Mouse (Mus musculus) small intestine, adult 2 months (tissue): ENCODE measurements around the gene Cadps. TPM values are rescaled to one million over a fixed set of nuclear protein-coding genes. Genes with fewer than 3 reads are reported as not detected.
A peak's percentile ranks its signal among the peaks of the same experiment; 100 is the strongest.

ENCODE experiments used
- H3K27ac ChIP-seq: fragments of 200-500 bp; 2 replicates; pipeline ENCODE4 v1.5.1; 2012; ENCODE audit warnings: low read depth, low read length, control low read depth, inconsistent platforms; ENCODE audit not compliant: insufficient read depth
- H3K27me3 ChIP-seq: fragments of 200-500 bp; 2 replicates; pipeline ENCODE4 v1.6.1; 2012; ENCODE audit warnings: mild to moderate bottlenecking, moderate library complexity, low read length, inconsistent platforms; ENCODE audit not compliant: control insufficient read depth, insufficient read depth
- H3K36me3 ChIP-seq: fragments of 200-500 bp; 2 replicates; pipeline ENCODE4 v1.6.1; 2012; ENCODE audit warnings: mild to moderate bottlenecking, low read length, control low read depth, inconsistent platforms; ENCODE audit not compliant: control insufficient read depth, insufficient read depth
- H3K4me1 ChIP-seq: fragments of 200-500 bp; 2 replicates; pipeline ENCODE4 v1.6.1; 2012; ENCODE audit warnings: low read length, inconsistent platforms, mixed read lengths; ENCODE audit not compliant: control insufficient read depth, insufficient read depth, insufficient read length
- H3K4me3 ChIP-seq: fragments of 200-500 bp; 2 replicates; pipeline ENCODE4 v1.5.1; 2012; ENCODE audit warnings: low read depth, mild to moderate bottlenecking, control low read depth, inconsistent platforms, low read length, moderate library complexity
- CTCF ChIP-seq: fragments of 200-500 bp; IDR thresholded peaks from 2 replicates; pipeline ENCODE4 v1.5.1; 2012; ENCODE audit warnings: low read depth, mild to moderate bottlenecking, control low read depth, inconsistent platforms, low read length, moderate library complexity, mixed read lengths; ENCODE audit not compliant: insufficient replicate concordance, insufficient read length; ENCODE audit errors: extremely low read depth
- POLR2A ChIP-seq: fragments of 200-500 bp; IDR thresholded peaks from 2 replicates; pipeline ENCODE4 v1.6.1; 2012; ENCODE audit warnings: low read depth, mild to moderate bottlenecking, control low read depth, inconsistent platforms, low read length, moderate library complexity
- WGBS: fragments of 180-500 bp; shearing (Covaris S2); methylation state at CpG from one replicate; pipeline ENCODE4 v1.1.7; 2018; 5-methylcytosine and 5-hydroxymethylcytosine counted together
- polyA plus RNA-seq: library from polyadenylated mRNA; depleted of rRNA; stranded (reverse); fragments of >200 nt; gene quantifications from 2 replicates; pipeline ENCODE4 v1.2.3, GENCODE M21; 2012

Gene Cadps
- polyA plus RNA-seq, 1 experiment = 0.41 TPM

DNA sequence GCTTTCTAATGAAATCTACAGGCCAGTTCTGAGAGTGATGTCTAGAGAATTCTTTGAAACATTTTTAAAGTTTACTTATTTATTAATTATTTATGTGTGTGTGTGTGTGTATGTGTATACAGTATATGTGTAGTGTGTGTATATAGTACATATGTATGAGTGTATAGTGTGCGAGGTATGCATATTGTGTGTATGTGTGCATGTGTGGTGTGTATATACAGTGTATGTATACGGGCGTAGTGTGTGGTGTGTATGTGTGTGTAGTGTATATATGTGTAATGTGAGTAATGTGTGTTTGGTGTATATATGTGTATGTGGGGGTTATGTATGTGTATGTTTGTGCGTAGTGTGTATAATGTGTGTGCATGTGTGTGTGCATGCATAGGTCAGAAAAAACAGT lies 275.4 kb downstream of the Cadps start:
- no peak overlapping the region for H3K4me3 ChIP-seq
- H3K36me3 ChIP-seq = no peaks in the 10 kb centered on the region
- no peaks in the 10 kb centered on the region for H3K27me3 ChIP-seq
- H3K4me1 ChIP-seq = no peaks in the 10 kb centered on the region
- 94% methylated on average over 4 of the region's 4 CpGs for WGBS
- TF ChIP-seq POLR2A (no peak), CTCF (no peak)
- no peak overlapping the region for H3K27ac ChIP-seq

DNA sequence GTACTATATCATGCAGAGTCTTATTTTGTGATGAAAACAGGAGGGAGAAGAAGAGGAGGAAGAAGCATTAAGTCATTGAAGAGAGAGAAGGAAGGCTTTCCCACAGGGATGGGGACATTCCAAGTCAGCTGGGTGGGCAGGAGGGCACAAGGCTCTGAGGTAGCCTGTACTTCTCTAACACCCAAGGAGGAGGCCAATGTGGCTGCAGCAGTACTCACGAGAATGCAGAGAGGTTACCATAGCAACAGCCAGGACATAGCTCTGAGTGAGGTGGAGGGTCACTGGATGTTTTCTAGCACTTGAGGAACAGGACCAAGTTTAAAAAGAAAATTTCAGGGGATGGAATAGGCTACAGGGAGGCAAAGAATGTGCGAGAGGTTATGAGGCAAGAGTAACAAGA lies 281.1 kb downstream of the Cadps start:
- WGBS = 50% methylated on average over 2 of the region's 2 CpGs
- no peak overlapping the region for H3K27ac ChIP-seq
- TF ChIP-seq CTCF = no peak
- TF ChIP-seq POLR2A = no peak
- H3K4me3 ChIP-seq = no peak overlapping the region
- H3K4me1 ChIP-seq = no peaks in the 10 kb centered on the region
- H3K36me3 ChIP-seq = no peaks in the 10 kb centered on the region
- no peaks in the 10 kb centered on the region for H3K27me3 ChIP-seq

DNA sequence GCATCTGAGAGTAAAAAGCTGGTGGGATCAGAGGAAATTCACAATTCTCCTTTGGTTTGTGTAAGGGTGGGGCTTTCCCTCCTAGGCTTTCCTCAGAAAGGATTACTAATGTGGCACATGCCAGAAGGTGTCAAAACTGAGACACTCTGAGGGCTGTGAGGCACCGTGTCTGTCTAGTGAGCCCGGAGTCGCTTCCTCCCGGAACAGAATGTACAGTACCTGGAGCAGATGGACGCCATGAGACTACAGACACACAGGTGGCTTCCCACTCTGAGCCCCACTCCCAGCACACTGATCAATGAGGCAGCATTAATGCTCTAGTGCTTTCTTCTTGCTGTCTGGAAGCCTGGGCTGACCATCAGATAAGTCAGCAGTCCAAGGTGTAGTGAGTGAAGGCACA lies 283.8 kb downstream of the Cadps start:
- Histone ChIP-seq H3K4me3 (no peak overlapping the region), H3K36me3 (no peaks in the 10 kb centered on the region), H3K27me3 (no peaks in the 10 kb centered on the region), H3K27ac (no peak overlapping the region), H3K4me1 (no peaks in the 10 kb centered on the region)
- TF ChIP-seq CTCF = no peak
- TF ChIP-seq POLR2A = no peak
- WGBS = 85% methylated on average over 5 of the region's 5 CpGs

DNA sequence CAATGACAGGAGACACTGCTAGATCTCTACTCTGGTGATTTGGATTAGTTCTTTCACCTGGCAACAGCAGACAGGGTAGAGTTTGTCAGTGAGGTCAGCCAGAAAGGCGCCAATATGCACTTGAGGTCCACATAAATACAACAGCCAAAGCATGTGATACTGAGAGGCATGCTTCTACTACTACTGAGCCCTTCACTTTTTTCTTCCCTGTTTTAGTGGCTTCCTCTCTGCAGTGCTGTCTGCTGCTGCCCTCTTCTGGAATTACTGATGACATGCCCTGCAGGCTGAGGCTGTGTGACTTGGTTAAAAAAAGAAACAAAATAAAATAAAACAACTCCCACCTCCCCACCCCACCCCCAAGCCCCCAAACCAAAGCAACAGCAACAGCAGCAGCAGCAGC lies 291.8 kb downstream of the Cadps start:
- H3K4me1 ChIP-seq = no peaks in the 10 kb centered on the region
- WGBS = 21% methylated on average over 1 of the region's 1 CpGs
- H3K27ac ChIP-seq = no peak overlapping the region
- TF ChIP-seq POLR2A = no peak
- TF ChIP-seq CTCF = no peak
- no peaks in the 10 kb centered on the region for H3K27me3 ChIP-seq
- H3K4me3 ChIP-seq = no peak overlapping the region
- no peaks in the 10 kb centered on the region for H3K36me3 ChIP-seq

DNA sequence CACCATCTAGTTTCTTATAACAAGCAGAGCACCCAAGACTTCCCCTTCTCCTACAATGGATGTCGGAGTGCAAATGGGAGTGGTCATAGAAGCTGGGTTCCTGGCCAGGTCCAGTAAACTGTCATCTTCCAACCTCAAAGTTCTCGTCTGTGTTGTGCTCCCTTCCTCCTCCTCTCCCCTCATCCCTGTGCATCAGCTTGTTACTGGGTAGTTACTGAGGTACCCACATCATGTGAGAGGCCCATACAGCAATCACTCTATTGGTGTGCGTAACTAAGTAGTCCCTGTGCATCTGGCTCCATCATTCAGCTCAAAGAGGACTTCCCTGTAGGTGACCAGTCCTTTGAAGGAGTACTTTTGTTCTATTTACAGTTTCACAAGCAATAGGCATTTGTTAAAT lies 292.3 kb downstream of the Cadps start:
- 61% methylated on average over 3 of the region's 3 CpGs for whole genome bisulfite sequencing
- Histone ChIP-seq H3K4me1 (no peaks in the 10 kb centered on the region), H3K27me3 (no peaks in the 10 kb centered on the region), H3K36me3 (no peaks in the 10 kb centered on the region), H3K4me3 (no peak overlapping the region), H3K27ac (no peak overlapping the region)
- TF ChIP-seq POLR2A = no peak
- TF ChIP-seq CTCF = no peak

DNA sequence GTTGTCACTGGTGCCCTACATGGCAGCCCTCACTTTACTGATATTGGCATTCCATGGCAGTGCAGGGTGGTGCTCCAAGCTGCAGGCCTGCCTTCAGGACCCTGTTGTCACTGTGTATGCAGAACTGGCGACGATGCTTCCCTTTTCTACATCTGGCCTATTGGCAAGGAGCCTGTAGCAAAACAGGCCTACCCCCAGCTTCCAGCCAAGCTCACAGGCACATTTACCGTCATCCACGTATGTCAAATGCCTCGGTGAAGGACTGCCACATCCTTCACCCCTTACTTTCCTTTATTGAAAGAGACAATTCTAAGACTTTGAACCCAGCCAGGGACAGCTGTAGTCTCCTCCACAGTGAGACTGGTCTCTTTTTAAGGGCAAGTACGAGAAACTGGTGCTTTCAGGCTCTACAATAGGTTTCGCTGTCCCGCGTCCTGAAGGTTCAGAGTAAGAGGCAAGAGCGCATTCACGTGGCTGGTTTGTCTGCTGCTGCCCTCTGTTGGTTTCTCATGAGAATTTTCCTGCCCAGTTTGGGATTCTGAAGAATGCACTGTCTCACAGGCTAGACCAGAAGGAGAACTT lies 292.8 kb downstream of the Cadps start:
- no peak overlapping the region for H3K27ac ChIP-seq
- no peaks in the 10 kb centered on the region for H3K4me1 ChIP-seq
- WGBS = 16% methylated on average over 11 of the region's 11 CpGs
- H3K4me3 ChIP-seq = no peak overlapping the region
- H3K36me3 ChIP-seq = no peaks in the 10 kb centered on the region
- H3K27me3 ChIP-seq = no peaks in the 10 kb centered on the region
- TF ChIP-seq POLR2A (no peak), CTCF (peak; percentile 33; the same call in 1 of the 2 replicates)

DNA sequence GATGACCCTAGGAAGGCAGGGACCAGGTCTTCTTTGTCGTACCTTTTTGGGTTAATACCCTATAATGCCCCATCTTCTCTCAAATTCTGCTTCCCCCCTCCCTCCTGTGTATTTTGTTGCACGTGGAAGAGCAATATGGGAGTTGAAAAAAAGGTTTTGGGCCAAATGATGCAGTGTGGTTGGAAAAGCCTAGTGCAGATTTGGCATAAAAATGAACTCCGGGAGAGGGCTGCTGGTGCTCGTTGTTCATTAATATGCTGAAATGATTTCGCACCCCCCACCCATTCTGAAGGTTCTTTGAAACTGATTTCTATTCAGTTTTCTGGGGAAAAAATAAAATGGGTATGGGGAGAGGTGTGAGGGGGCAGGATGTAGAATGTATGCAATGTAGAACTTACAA lies 295.6 kb downstream of the Cadps start:
- no peak for TF ChIP-seq POLR2A
- TF ChIP-seq CTCF = no peak
- Histone ChIP-seq H3K4me1 (no peaks in the 10 kb centered on the region), H3K36me3 (no peaks in the 10 kb centered on the region), H3K4me3 (no peak overlapping the region), H3K27me3 (no peaks in the 10 kb centered on the region), H3K27ac (no peak overlapping the region)
- 72% methylated on average over 5 of the region's 5 CpGs for WGBS

DNA sequence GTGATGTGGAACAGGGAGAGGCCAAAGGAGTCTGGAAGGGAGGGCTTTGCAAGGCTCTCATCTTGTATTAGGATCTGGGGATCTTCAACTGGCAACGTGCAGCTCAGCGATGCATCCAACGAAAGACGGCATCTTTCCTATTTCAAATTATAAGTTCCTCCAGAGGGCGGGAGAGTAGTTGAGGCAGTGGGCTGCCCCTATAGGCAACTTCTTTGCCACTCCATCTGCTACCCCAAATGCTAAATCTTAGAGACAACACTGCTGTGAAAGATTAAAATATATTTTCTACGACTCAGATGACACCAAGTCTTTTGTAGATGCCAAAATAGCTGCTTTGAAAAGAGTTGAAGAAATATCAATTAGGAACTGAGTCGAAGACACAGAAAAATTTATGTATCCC lies 315.9 kb downstream of the Cadps start:
- 85% methylated on average over 7 of the region's 7 CpGs for WGBS
- H3K27me3 ChIP-seq = no peaks in the 10 kb centered on the region

More for the DNA sequence above, 315.9 kb downstream of the Cadps start:
- H3K27ac ChIP-seq = no peak overlapping the region
- no peak overlapping the region for H3K4me3 ChIP-seq
- H3K36me3 ChIP-seq = no peaks in the 10 kb centered on the region
- no peak for TF ChIP-seq POLR2A
- TF ChIP-seq CTCF = no peak
- H3K4me1 ChIP-seq = no peaks in the 10 kb centered on the region
